Mouse (Mus musculus) spleen, postnatal 10 days (tissue): ENCODE measurements around the gene Ska3.
"Not testable (repeated sequence)": the region's sequence is repeated elsewhere in the genome, so short reads cannot be mapped to it uniquely, and the experiment has no call there.

Experiments
- DNase-seq, 2 experiments: peaks; one replicate each; pipeline ENCODE4 v3.0.0; 2021 to 2022; ENCODE audit warnings: low spot score in 2 of 2

Ska3 gene

GRCm38 (mm10) chr14:57825788-57826751 is at the start of gene Ska3, which contains the start of gene Mrpl57:
Gene Ska3, minus strand, starts transcription at chr14:57826185.
Gene Mrpl57, plus strand, starts transcription at chr14:57826234.
- peak; percentile 95 for DNase-seq

GRCm38 (mm10) chr14:57866676-57867276 is 40.8 kb upstream of the Ska3 start:
- no peak for DNase-seq

- no peak for DNase-seq
Measured at GRCm38 (mm10) chr14:57865256-57865655, 39.3 kb upstream of the Ska3 start.

DNA sequence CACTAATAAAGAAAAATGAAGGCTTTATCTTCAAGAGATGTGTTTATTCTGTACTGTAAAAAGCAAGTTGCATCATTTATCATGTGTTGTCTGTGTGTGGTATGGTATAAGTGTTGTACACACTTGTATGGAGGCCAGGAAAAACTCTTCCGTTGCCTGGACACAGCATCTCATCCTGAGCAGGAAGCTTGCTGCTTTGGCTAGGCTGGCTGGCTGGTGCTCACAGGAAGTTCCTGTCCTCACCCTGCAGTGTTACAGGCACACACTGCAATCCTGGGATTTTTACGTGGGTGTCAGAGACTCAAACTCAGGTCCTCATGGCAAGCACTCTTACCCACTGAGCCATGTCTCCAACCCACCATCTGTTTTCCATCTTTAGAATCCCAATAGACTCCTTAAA is 37.1 kb upstream of the Ska3 start:
- DNase-seq, result no peak

- no peak for DNase-seq
Measured at GRCm38 (mm10) chr14:57861987-57862412, 36.0 kb upstream of the Ska3 start.

GRCm38 (mm10) chr14:57859520-57859919 is 33.5 kb upstream of the Ska3 start:
- no peak for DNase-seq

GRCm38 (mm10) chr14:57858601-57859000 is 32.6 kb upstream of the Ska3 start:
- DNase-seq, result no peak

DNA sequence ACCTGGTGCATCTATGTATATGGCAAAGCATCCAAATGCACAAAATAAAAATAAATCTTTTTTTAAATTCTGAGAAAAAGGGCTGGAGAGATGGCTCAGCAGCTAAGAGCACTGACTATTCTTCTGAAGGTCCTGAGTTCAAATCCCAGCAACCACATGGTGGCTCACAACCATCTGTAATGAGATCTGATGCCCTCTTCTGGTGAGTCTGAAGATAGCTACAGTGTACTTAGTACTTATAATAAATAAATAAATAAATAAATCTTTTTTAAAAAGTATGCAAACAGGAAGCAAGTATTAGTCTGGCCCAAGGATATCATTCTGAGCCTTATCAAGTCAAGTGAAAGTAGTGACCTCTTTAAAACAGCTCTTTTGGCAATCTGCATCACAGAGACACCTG is 30.1 kb upstream of the Ska3 start:
- DNase-seq, result not testable (repeated sequence)

DNA sequence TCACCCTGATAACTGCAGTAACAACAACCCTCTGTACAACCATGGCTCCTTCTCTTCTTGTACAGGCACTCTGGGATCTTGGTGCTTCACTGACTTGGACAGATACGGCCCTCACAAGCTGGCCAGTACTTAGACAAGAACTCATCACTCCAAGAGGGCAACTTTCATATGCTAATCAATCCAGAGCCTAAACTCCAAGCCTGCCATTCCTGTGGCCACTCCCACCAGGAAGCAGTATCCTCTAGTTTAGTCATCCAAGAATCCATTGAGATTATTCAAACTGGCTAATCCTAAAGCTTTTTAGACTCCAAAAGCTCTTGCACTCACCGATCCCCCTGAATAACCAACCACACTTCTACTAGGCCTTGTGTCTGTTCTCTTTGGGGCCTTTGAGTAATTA is 27.0 kb upstream of the Ska3 start:
- DNase-seq, result no peak

- DNase-seq, result no peak
Measured at GRCm38 (mm10) chr14:57850330-57850729, 24.3 kb upstream of the Ska3 start.

DNA sequence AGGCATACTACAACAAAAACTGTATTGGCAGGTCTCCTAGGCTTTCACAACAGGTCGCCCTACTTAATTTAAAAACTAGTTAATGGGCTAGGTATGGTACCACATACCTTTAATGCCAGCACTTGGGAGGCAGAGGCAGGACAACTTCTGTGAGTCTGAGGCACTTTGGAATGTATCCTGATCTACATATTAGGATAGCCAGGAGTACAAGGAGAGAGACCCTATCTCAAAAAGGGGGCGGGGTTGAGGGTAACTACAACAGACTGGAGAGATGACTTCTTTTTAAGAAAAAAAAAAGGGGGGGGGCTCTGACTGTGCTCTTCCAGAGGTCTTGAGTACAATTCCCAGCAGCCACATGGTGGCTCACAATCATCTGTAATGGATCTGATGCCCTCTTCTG is 22.7 kb upstream of the Ska3 start:
- no peak for DNase-seq

- DNase-seq, result not testable (repeated sequence)
Measured at GRCm38 (mm10) chr14:57848061-57848460, 22.1 kb upstream of the Ska3 start.

DNA sequence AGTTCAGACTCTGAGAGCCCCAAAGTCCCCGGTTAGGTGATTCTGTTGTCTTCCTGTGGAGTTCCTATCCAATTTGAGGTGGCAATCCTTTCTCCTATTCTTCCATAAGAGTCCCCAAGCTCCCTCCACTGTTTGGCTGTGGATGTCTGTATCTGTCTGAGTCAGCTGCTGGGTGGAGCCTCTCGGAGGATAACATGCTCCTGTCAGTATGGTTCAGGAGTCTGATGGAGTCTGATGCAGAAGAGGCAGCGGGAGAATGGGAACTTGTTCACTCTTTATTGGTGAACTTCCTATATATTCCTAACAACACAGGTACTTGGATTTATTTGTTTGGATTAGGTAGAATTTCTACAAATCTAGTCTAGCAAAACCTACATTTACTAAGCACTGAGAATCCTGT is 18.6 kb upstream of the Ska3 start:
- DNase-seq, result no peak

DNA sequence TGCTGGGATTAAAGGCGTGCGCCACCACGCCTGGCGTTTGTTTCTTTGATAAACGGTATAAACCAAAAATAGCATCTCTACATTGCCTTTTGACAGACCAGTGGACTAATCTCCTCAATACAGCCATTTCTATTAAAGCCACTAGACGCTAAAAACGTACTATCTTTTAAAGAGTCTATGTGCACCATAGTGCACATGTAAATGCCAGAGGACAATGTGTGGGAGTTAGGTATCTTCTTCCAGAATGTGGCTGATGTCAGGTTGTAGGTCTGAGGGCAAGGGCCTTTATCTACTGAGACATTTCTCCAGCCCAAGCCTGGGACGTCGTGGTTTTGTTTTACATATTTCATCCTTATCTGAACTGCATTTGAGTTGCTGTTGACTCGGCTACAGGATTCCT is 9.2 kb upstream of the Ska3 start:
- no peak for DNase-seq

GRCm38 (mm10) chr14:57833526-57833925 is 7.5 kb upstream of the Ska3 start:
- no peak for DNase-seq

DNA sequence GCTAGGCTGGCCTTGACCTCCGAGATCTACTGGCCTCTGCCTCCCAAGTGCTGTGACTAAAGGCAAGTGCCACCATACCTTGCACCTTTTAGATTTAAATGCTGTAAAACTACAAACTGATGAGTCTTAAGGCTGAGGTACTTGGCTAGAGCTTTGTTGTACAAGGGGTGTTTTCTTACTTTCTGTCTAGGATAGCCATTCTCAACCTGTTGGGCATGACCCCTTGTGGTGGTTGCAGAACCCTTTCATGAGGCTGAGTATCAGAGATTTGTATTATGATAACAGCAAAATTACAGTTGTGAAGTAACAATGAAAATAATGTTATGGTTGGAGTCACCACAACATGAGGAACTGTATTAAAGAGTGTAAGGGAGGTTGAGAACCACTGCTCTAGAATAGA is 1.3 kb upstream of the Ska3 start:
- DNase-seq, result peak in 1 of 2 experiments; percentile 13

- no peak for DNase-seq
Measured at GRCm38 (mm10) chr14:57820839-57821238, 5.1 kb downstream of the Ska3 start.

GRCm38 (mm10) chr14:57811844-57812243 is 14.1 kb downstream of the Ska3 start:
- no peak for DNase-seq

DNA sequence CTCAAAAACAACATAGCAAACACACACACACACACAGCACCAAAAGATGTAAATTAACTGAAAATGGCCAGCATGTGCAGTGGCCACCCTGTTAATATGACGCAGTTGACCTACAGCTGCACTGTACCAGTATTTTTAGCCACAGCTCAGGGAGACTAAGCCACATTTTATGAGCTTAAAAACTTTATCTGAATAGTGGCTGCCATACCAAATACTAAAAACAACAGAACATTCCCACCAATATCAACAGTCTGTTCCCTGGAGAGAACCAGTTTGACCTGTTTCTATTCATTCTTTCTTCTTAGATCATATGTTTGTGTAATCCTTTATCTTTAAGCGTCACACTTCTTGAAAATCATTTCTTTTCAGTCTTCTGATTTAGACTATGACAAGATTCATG is 15.1 kb downstream of the Ska3 start:
- no peak for DNase-seq

GRCm38 (mm10) chr14:57808558-57808957 is 17.4 kb downstream of the Ska3 start:
- DNase-seq, result peak in 1 of 2 experiments; percentile 30

GRCm38 (mm10) chr14:57803731-57804130 is 22.3 kb downstream of the Ska3 start:
- DNase-seq, result no peak

GRCm38 (mm10) chr14:57797991-57798931 is 27.7 kb downstream of the Ska3 start, which contains the start of gene Sap18:
Gene Sap18, plus strand, starts transcription at chr14:57798180.
- DNase-seq, result peak; percentile 89 to 98
